Comparison of ENCODE assay signal across 9 mouse cellular contexts in genomic region chr9:54502111-54502495, GRCm38 (mm10). TPM values are rescaled to one million over a fixed set of nuclear protein-coding genes. Genes with fewer than 3 reads are reported as not detected.
DNase-seq lines count a peak whose midpoint lies in the region; ATAC-seq lines count a peak whose summit lies in the region.
"Had no signal": no experiment of that assay in that cellular context is flagged by ENCODE, and none has a peak within 500 bp of the region (broad histone marks: within the 10 kb centered on the region; RNA-seq: fewer than 3 reads in every experiment).

No protein-coding gene starts in this region.

- H3K4me1 ChIP-seq in megakaryocyte, embryonic 14.5 days, result peaks cover 24% of the 10 kb centered on the region
- H3K4me1 ChIP-seq in limb, embryonic 13.5 days, result no peaks in the 10 kb centered on the region
- H3K4me1 ChIP-seq in stomach, embryonic 14.5 days (ENCODE audit: control insufficient read depth, insufficient read depth, low read length), result no peaks in the 10 kb centered on the region

- H3K9me3 ChIP-seq in megakaryocyte, embryonic 14.5 days, result no peaks in the 10 kb centered on the region
- no peaks in the 10 kb centered on the region for H3K9me3 ChIP-seq in limb, embryonic 13.5 days
- H3K9me3 ChIP-seq in stomach, embryonic 14.5 days (ENCODE audit: control insufficient read depth, low read depth, low read length), result no peaks in the 10 kb centered on the region

- peak; percentile 61 to 73 for DNase-seq in cerebellum, postnatal 10 days
- no peak for DNase-seq in cerebellum, adult 11-12 months
- DNase-seq in thymus, postnatal 0 days (ENCODE audit: low spot score), result no peak
- no peak for DNase-seq in cerebellum, adult 11 months

- peaks cover 29% of the 10 kb centered on the region for H3K27me3 ChIP-seq in megakaryocyte, embryonic 14.5 days (replicated peaks)
- H3K27me3 ChIP-seq in limb, embryonic 13.5 days, result peaks cover 24% of the 10 kb centered on the region
- H3K27me3 ChIP-seq in stomach, embryonic 14.5 days (ENCODE audit: control insufficient read depth, insufficient read depth, low read length), result 0 out of 2 replicates have a peak, but pooled peaks cover 3% of the 10 kb centered on the region

- peak overlapping the region; percentile 81; the same call in 1 of the 2 replicates for H3K9ac ChIP-seq in limb, embryonic 13.5 days
- H3K9ac ChIP-seq in stomach, embryonic 14.5 days (replicated peaks; ENCODE audit: low read depth, low read length), result no peak overlapping the region

- peak overlapping the region; percentile 98 for H3K4me3 ChIP-seq in megakaryocyte, embryonic 14.5 days (replicated peaks)
- H3K4me3 ChIP-seq in limb, embryonic 13.5 days, result peak overlapping the region; percentile 72
- peak overlapping the region; percentile 71 for H3K4me3 ChIP-seq in stomach, embryonic 14.5 days (ENCODE audit: low read depth, low read length)

- WGBS in limb, embryonic 13.5 days, result 2% methylated on average over 13 of the region's 13 CpGs
- WGBS in stomach, embryonic 14.5 days, result 6% methylated on average over 13 of the region's 13 CpGs

- peak overlapping the region; percentile 88 for H3K4me2 ChIP-seq in limb, embryonic 13.5 days (replicated peaks)
- H3K4me2 ChIP-seq in stomach, embryonic 14.5 days (replicated peaks; ENCODE audit: low read depth, low read length), result peak overlapping the region; percentile 97

- no peaks in the 10 kb centered on the region for H3K36me3 ChIP-seq in megakaryocyte, embryonic 14.5 days (replicated peaks; ENCODE audit: low read length)
- H3K36me3 ChIP-seq in limb, embryonic 13.5 days, result no peaks in the 10 kb centered on the region
- no peaks in the 10 kb centered on the region for H3K36me3 ChIP-seq in stomach, embryonic 14.5 days (ENCODE audit: control insufficient read depth, insufficient read depth, low read length)

- H3K27ac ChIP-seq in limb, embryonic 13.5 days, result no peak overlapping the region
- no peak overlapping the region for H3K27ac ChIP-seq in stomach, embryonic 14.5 days (ENCODE audit: low read length)

- ATAC-seq in megakaryocyte, adult 5-6 weeks (ENCODE audit: poor library complexity, severe bottlenecking), result no peak
- no peak for ATAC-seq in limb, embryonic 13.5 days (ENCODE audit: low FRiP score, low read depth)
- no peak for ATAC-seq in stomach, embryonic 14.5 days (ENCODE audit: insufficient number of reproducible peaks, insufficient read depth, low FRiP score, low read depth)

RNA-seq across cellular contexts. Expression of gene Dmxl2, which starts 0.7 kb away (rescaled TPM):
- polyA plus RNA-seq in megakaryocyte, embryonic 14.5 days (2012; ENCODE audit: insufficient read depth, low replicate concordance), result 0.69 and 0.80 TPM in 2 replicates
- 23.7 and 24.0 TPM in 2 replicates for total RNA-seq in megakaryocyte, adult 5-6 weeks (2015)
- total RNA-seq in megakaryocyte, adult 5-6 weeks (2017), result 17.9 and 21.1 TPM in 2 replicates
- polyA plus RNA-seq in limb, embryonic 13.5 days (2015; fragmentation: Nextera tagmentation; extraction: Ambion mirVana), result 5.2 and 5.4 TPM in 2 replicates
- 7.0 and 7.2 TPM in 2 replicates for polyA plus RNA-seq in stomach, embryonic 14.5 days (2014; fragmentation: Nextera tagmentation; extraction: Ambion mirVana)
- polyA plus RNA-seq in thymus, postnatal 0 days (2015; fragmentation: Nextera tagmentation; extraction: Ambion mirVana), result 1.0 and 1.1 TPM in 2 replicates

RNA-seq across cellular contexts. Expression of gene Sh2d7, which starts 36.7 kb away (rescaled TPM):
- not detected in 2 replicates for polyA plus RNA-seq in megakaryocyte, embryonic 14.5 days (2012; ENCODE audit: insufficient read depth, low replicate concordance)
- not detected in 2 replicates for total RNA-seq in megakaryocyte, adult 5-6 weeks (2015)
- total RNA-seq in megakaryocyte, adult 5-6 weeks (2017), result not detected in 2 replicates
- not detected in 2 replicates for polyA plus RNA-seq in limb, embryonic 13.5 days (2015; fragmentation: Nextera tagmentation; extraction: Ambion mirVana)
- polyA plus RNA-seq in stomach, embryonic 14.5 days (2014; fragmentation: Nextera tagmentation; extraction: Ambion mirVana), result not detected in 2 replicates
- 0.09 and 0.13 TPM in 2 replicates for polyA plus RNA-seq in thymus, postnatal 0 days (2015; fragmentation: Nextera tagmentation; extraction: Ambion mirVana)
- total RNA-seq: neutrophil, adult 5-6 weeks had no signal

RNA-seq across cellular contexts. Expression of gene Cib2, which starts 57.9 kb away (rescaled TPM):
- polyA plus RNA-seq in megakaryocyte, embryonic 14.5 days (2012; ENCODE audit: insufficient read depth, low replicate concordance), result 6.0 TPM in 1 of 2 replicates, not detected in the other
- 11.4 and 14.9 TPM in 2 replicates for total RNA-seq in megakaryocyte, adult 5-6 weeks (2015)
- total RNA-seq in megakaryocyte, adult 5-6 weeks (2017), result 2.7 and 3.9 TPM in 2 replicates
- 26.1 and 27.3 TPM in 2 replicates for polyA plus RNA-seq in limb, embryonic 13.5 days (2015; fragmentation: Nextera tagmentation; extraction: Ambion mirVana)
- 13.6 and 15.3 TPM in 2 replicates for polyA plus RNA-seq in stomach, embryonic 14.5 days (2014; fragmentation: Nextera tagmentation; extraction: Ambion mirVana)
- polyA plus RNA-seq in thymus, postnatal 0 days (2015; fragmentation: Nextera tagmentation; extraction: Ambion mirVana), result 1.5 and 1.8 TPM in 2 replicates

Comparison
In these comparisons a context has a peak if more than half of its experiments do, and no peak if none do; other contexts are left out.
1. DNase-seq: peak in cerebellum, postnatal 10 days (2 of 2); none in cerebellum, adult 11-12 months (single experiment), thymus, postnatal 0 days (single experiment) and cerebellum, adult 11 months (single experiment).
2. Peak in every context shown above with its lines, with median percentiles within 50 percentile points of each other: H3K4me3 ChIP-seq.